Mouse (Mus musculus) limb, embryonic 12.5 days (tissue): ENCODE results near the gene Adap2. TPM values are rescaled to one million over a fixed set of nuclear protein-coding genes. Genes with fewer than 3 reads are reported as not detected.

Experiments used
- polyA plus RNA-seq: library from polyadenylated mRNA; unstranded; fragments of >200 nt; fragmentation: Nextera tagmentation; extraction: Ambion mirVana; gene quantifications from 2 replicates; pipeline ENCODE4 v1.2.1, GENCODE M21; 2016

The Adap2 gene
- polyA plus RNA-seq, 1 experiment from 2014 or later, result 0.45 TPM

Other genes starting within 250 kb of the Adap2 start
- gene Utp6, start 191.7 kb upstream of the Adap2 start, polyA plus RNA-seq, result 72.0 and 74.4 TPM in 2 replicates
- 30.1 and 31.7 TPM in 2 replicates for gene Suz12, start 161.0 kb upstream of the Adap2 start, polyA plus RNA-seq
- gene Crlf3, start 73.1 kb upstream of the Adap2 start, polyA plus RNA-seq, result 59.4 and 60.1 TPM in 2 replicates
- 17.4 and 19.9 TPM in 2 replicates for gene Atad5, start 64.7 kb upstream of the Adap2 start, polyA plus RNA-seq
- gene Tefm, start 11.9 kb upstream of the Adap2 start, polyA plus RNA-seq, result 32.4 and 34.9 TPM in 2 replicates
- 6.3 and 6.4 TPM in 2 replicates for gene Rnf135, start 29.7 kb downstream of the Adap2 start, polyA plus RNA-seq
- 58.2 and 59.5 TPM in 2 replicates for gene Rhot1, start 54.9 kb downstream of the Adap2 start, polyA plus RNA-seq
- gene Rhbdl3, start 146.8 kb downstream of the Adap2 start, polyA plus RNA-seq, result 2.0 and 3.4 TPM in 2 replicates
- 26.0 and 29.9 TPM in 2 replicates for gene 5730455P16Rik, start 223.9 kb downstream of the Adap2 start, polyA plus RNA-seq
- 287 and 289 TPM in 2 replicates for gene Zfp207, start 229.2 kb downstream of the Adap2 start, polyA plus RNA-seq